Mouse (Mus musculus) adrenal gland, adult 10 weeks (tissue): ENCODE measurements around the gene Scgb2b2. TPM values are rescaled to one million over a fixed set of nuclear protein-coding genes. Genes with fewer than 3 reads are reported as not detected.

Experiments used
- polyA plus RNA-seq: library from polyadenylated mRNA; stranded (reverse); fragments of 350-450 nt; fragmentation: Illumina TruSeq; extraction: RNeasy Lipid Tissue Mini Kit (QIAGEN cat#74804); gene quantifications from one replicate; pipeline ENCODE4 v1.2.3, GENCODE M21; 2014; ENCODE audit warnings: low read depth, low replicate concordance

Gene Scgb2b2
- polyA plus RNA-seq: not detected

DNA sequence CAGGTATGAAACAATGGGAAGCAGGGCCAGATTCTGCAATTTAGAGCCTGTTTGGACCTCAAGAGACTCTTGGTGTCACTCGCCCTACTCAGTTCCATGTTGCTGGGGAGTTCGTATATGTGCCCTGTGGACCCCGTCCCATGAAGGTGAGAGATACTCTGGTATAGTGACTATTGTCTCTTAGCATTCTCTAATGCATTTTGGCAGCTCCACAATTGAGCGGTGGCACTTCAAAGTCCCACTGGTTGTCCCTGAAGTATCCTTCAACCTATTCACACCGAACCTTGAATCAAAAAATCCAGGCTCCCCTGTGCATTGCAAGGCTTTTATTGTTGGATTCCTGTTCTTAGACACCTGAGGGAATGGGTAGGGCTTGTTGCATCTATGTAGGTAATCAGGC lies at the start of gene Scgb2b2:
Gene Scgb2b2, plus strand, starts transcription at position 301 of the 400 bp plus-strand sequence.

DNA sequence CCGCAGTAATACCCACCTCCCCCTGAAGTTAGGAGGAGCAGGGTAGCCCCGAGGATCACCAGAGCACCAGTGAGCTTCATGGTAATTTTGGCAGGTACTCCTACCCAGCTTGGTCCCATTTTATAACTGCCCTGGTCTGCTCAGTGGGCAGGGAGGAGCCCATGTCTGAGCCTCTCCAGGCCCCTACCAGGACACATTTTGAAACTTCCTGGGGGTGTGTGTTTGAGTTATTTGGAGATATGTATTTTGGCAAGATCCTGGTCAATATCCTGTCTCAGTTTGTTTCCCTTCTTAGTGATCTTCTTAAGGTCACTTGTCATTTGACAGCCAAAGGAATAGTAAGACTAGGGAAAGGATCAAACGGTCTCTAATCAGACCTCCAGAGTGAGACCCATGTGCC lies 1.4 kb downstream of the Scgb2b2 start, which contains the start of gene Scgb1b2:
Gene Scgb1b2, minus strand, starts transcription at position 101 of the 400 bp plus-strand sequence.

Other genes with a start within 250 kb of the Scgb2b2 start
- 5.8 TPM for gene Fxyd5, start 248.0 kb upstream of the Scgb2b2 start, polyA plus RNA-seq
- not detected for gene Fxyd7, start 239.0 kb upstream of the Scgb2b2 start, polyA plus RNA-seq
- gene Fxyd1, start 233.3 kb upstream of the Scgb2b2 start, polyA plus RNA-seq: 4.9 TPM
- 0.23 TPM for gene Lgi4, start 231.2 kb upstream of the Scgb2b2 start, polyA plus RNA-seq
- gene Fxyd3, start 213.8 kb upstream of the Scgb2b2 start, polyA plus RNA-seq: not detected
- not detected for gene Hpn, start 175.2 kb upstream of the Scgb2b2 start, polyA plus RNA-seq
- 0.64 TPM for gene Scn1b, start 163.5 kb upstream of the Scgb2b2 start, polyA plus RNA-seq
- 6.1 TPM for gene Gramd1a, start 134.6 kb upstream of the Scgb2b2 start, polyA plus RNA-seq
- not detected for gene Scgb1b2, start 1.3 kb downstream of the Scgb2b2 start, polyA plus RNA-seq
- gene Scgb2b3, start 71.6 kb downstream of the Scgb2b2 start, polyA plus RNA-seq: not detected
- gene Scgb1b3, start 85.1 kb downstream of the Scgb2b2 start, polyA plus RNA-seq: not detected